Mouse (Mus musculus) CH12.LX (cell line): ENCODE measurements around the gene Kri1.
A peak's percentile ranks its signal among the peaks of the same experiment; 100 is the strongest.

Experiments used
- BHLHE40 ChIP-seq: IDR thresholded peaks from 2 replicates; pipeline ENCODE4 v1.6.1; 2011; ENCODE audit warnings: mild to moderate bottlenecking, low read depth, low read length, improper control_type of control experiment
- CTCF ChIP-seq, 2 experiments: IDR thresholded peaks in 1 of 2; conservative IDR thresholded peaks in 1 of 2; 2 replicates each; pipeline ENCODE4 v1.5.1; 2011 to 2012; ENCODE audit warnings: low read depth in 2 of 2, low read length in 2 of 2, improper control_type of control experiment in 1 of 2, inconsistent platforms in 1 of 2, mild to moderate bottlenecking in 1 of 2, moderate library complexity in 1 of 2
- E2F4 ChIP-seq: IDR thresholded peaks from 2 replicates; pipeline ENCODE4 v1.6.1; 2011; ENCODE audit warnings: low read depth, low read length, improper control_type of control experiment; ENCODE audit not compliant: insufficient replicate concordance
- ELF1 ChIP-seq: IDR thresholded peaks from 2 replicates; pipeline ENCODE4 v1.6.1; 2014; ENCODE audit warnings: low read depth, mild to moderate bottlenecking, inconsistent platforms, low read length, improper control_type of control experiment
- EP300 ChIP-seq: IDR thresholded peaks from 2 replicates; pipeline ENCODE4 v1.6.1; 2011; ENCODE audit warnings: low read length, improper control_type of control experiment
- GABPA ChIP-seq: IDR thresholded peaks from 2 replicates; pipeline ENCODE4 v1.6.1; 2012; ENCODE audit warnings: low read depth, low read length, improper control_type of control experiment, inconsistent platforms; ENCODE audit not compliant: insufficient replicate concordance
- IRF4 ChIP-seq: IDR thresholded peaks from 2 replicates; pipeline ENCODE4 v1.6.1; 2014; ENCODE audit warnings: low read depth, mild to moderate bottlenecking, inconsistent platforms, low read length, improper control_type of control experiment
- MAZ ChIP-seq: IDR thresholded peaks from 2 replicates; pipeline ENCODE4 v1.6.1; 2012; ENCODE audit warnings: low read depth, mild to moderate bottlenecking, inconsistent platforms, low read length, improper control_type of control experiment, moderate library complexity
- MYC ChIP-seq: IDR thresholded peaks from 2 replicates; pipeline ENCODE4 v1.6.1; 2011; ENCODE audit warnings: low read depth, mild to moderate bottlenecking, improper control_type of control experiment, low read length
- POLR2A ChIP-seq: IDR thresholded peaks from 2 replicates; pipeline ENCODE4 v1.6.1; 2011; ENCODE audit warnings: low read depth, mild to moderate bottlenecking, improper control_type of control experiment, low read length
- TCF12 ChIP-seq: IDR thresholded peaks from 2 replicates; pipeline ENCODE4 v1.6.1; 2014; ENCODE audit warnings: low read depth, mild to moderate bottlenecking, inconsistent platforms, low read length, improper control_type of control experiment
- UBTF ChIP-seq: IDR thresholded peaks from 2 replicates; pipeline ENCODE4 v1.6.1; 2012; ENCODE audit warnings: low read depth, mild to moderate bottlenecking, inconsistent platforms, low read length, improper control_type of control experiment, moderate library complexity
- ZC3H11A ChIP-seq: IDR thresholded peaks from 2 replicates; pipeline ENCODE4 v1.6.1; 2012; ENCODE audit warnings: low read depth, mild to moderate bottlenecking, inconsistent platforms, low read length, improper control_type of control experiment

DNA sequence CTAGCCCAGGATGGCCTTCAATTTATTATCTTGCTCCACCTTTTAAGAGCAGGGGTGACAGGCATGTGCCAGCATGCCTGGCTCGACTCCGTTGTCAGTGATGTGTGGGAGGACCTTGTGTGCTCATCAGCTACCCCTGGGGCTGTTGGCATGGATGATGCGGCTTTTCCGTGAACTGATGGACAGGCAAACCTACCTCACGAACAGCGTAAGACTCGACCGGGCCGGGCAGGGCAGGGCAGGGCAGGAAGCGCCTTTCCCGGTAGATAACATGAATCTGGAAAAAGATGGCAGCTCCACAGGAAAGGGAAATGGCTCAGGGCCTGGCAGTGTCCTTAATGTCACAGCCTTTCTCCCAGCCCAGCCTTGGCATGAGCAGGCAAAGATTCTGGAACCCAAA, 36.5 kb upstream of the Kri1 start:
- TF ChIP-seq POLR2A (no peak), CTCF (conservative IDR thresholded peaks at IDR 0.05 in 1 of 2, IDR thresholded peaks at IDR 0.05 in 1 of 2; ENCODE audit: low read depth in 2 of 2, low read length in 2 of 2) (no peak), MAZ (no peak), MYC (no peak), TCF12 (no peak), E2F4 (no peak), GABPA (no peak), IRF4 (no peak), EP300 (no peak), BHLHE40 (0 out of 2 replicates have a peak, but pooled peaks have one; percentile 11), ELF1 (no peak), UBTF (no peak), ZC3H11A (no peak)
